8 mouse cellular contexts compared by ENCODE assay signal in the genomic region with DNA sequence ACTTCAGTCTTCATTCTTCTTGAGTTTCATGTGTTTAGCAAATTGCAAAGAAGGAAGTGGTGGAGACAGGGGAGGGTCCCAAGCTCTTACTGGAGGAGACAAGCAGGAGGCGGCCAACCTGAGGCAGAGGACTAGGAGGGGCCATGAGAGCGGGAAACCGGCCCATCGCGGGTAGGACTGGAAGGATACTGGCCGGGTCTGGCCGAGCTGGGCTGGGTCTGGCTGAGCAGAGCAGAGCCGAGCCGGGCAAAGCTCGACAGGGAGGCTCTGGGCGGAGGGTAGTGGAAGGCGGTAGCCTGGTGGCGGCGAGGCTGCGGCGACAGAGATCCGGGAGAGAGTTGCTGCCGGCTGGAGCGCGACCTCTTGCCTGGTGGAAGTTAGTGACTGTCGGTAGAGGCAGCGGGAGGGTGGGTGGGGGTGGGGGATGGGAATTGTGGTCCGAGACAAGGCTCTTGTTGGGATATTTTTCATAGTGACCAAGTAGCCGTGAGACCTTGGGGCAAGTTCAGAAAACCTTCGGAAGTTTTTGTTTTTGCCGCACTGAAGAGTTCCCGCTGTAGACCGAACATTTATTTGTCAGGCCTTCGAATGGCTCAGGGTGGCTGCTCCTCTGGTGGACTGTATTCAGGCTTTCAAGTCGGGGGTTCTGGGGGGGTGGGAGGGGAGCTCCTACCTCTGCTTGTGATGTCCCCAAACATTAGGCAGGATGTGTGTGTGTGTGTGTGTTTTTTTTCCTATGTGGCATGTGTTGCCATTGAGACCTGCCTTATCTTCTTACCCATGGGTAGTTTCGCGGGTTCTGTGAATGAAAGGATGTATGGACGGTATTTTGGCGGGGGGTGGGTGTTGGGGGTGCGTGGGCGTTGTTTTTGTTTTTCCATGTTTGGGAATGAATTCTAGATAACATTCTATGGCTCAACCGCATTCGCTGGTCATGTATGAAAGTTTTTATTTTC. TPM values are rescaled to one million over a fixed set of nuclear protein-coding genes. Genes with fewer than 3 reads are reported as not detected.
A peak's percentile ranks its signal among the peaks of the same experiment; 100 is the strongest.
DNase-seq lines count a peak whose midpoint lies in the region; ATAC-seq and TF ChIP-seq lines count a peak whose summit lies in the region.

Gene Slc43a3 (plus strand): TSS at position 106 of the 956 bp plus-strand sequence.

- H3K9me3 ChIP-seq in hindbrain, embryonic 13.5 days = no peaks in the 10 kb centered on the region

- H3K79me2 ChIP-seq in liver, adult 2 months (ENCODE audit: control insufficient read depth, insufficient read depth, low read length) = no peaks in the 10 kb centered on the region; the same call in 1 of the 2 replicates

- no peak within 1 kb of the TSS for H3K9ac ChIP-seq in hindbrain, embryonic 13.5 days
- H3K9ac ChIP-seq in liver, adult 2 months (ENCODE audit: low read depth, low read length) = peak within 1 kb of the TSS; percentile 80

- no peak for TF ChIP-seq CTCF in bone marrow macrophage, adult 2 months (IDR thresholded peaks at IDR 0.05; ENCODE audit: low read depth, low read length)
- no peak for TF ChIP-seq CTCF in liver, adult 2 months (IDR thresholded peaks at IDR 0.05; ENCODE audit: low read depth, low read length)
- TF ChIP-seq CTCF in testis, adult 2 months (IDR thresholded peaks at IDR 0.05; ENCODE audit: control insufficient read depth, insufficient read depth, insufficient replicate concordance, low read depth, low read length) = no peak

- TF ChIP-seq POLR2A in bone marrow macrophage, adult 2 months (IDR thresholded peaks at IDR 0.05; ENCODE audit: borderline replicate concordance, low read depth, low read length) = no peak
- peak; percentile 75 for TF ChIP-seq POLR2A in liver, adult 2 months (IDR thresholded peaks at IDR 0.05; ENCODE audit: extremely low read depth, insufficient read depth, low read length)
- TF ChIP-seq POLR2A in testis, adult 2 months (IDR thresholded peaks at IDR 0.05; ENCODE audit: control insufficient read depth, low read depth, low read length) = 0 out of 2 replicates have a peak, but pooled peaks have one; percentile 34

- peak within 1 kb of the TSS; percentile 64 for H3K4me3 ChIP-seq in bone marrow macrophage, adult 2 months (ENCODE audit: insufficient read depth, low read length)
- H3K4me3 ChIP-seq in hindbrain, embryonic 13.5 days = peak within 1 kb of the TSS; percentile 32
- peak within 1 kb of the TSS; percentile 92 for H3K4me3 ChIP-seq in liver, adult 2 months (ENCODE audit: insufficient read depth, low read depth, low read length)
- peak within 1 kb of the TSS; percentile 73 for H3K4me3 ChIP-seq in testis, adult 2 months (ENCODE audit: control insufficient read depth, low read depth, low read length)

- H3K4me2 ChIP-seq in hindbrain, embryonic 13.5 days = peak within 1 kb of the TSS; percentile 52

- WGBS in hindbrain, embryonic 13.5 days = 23% methylated on average over 38 of the region's 38 CpGs
- 19% methylated on average over 38 of the region's 38 CpGs for WGBS in liver, adult 2 months

- no peaks in the 10 kb centered on the region for H3K36me3 ChIP-seq in hindbrain, embryonic 13.5 days
- H3K36me3 ChIP-seq in liver, adult 2 months (ENCODE audit: control insufficient read depth, insufficient read depth, low read length) = no peaks in the 10 kb centered on the region
- no peaks in the 10 kb centered on the region for H3K36me3 ChIP-seq in testis, adult 2 months (ENCODE audit: control insufficient read depth, insufficient read depth, low read length)

- H3K27me3 ChIP-seq in hindbrain, embryonic 13.5 days = no peaks in the 10 kb centered on the region
- no peaks in the 10 kb centered on the region for H3K27me3 ChIP-seq in liver, adult 2 months (ENCODE audit: control insufficient read depth, insufficient read depth, low read length)
- H3K27me3 ChIP-seq in testis, adult 2 months (ENCODE audit: control insufficient read depth, insufficient read depth, low read length) = no peaks in the 10 kb centered on the region

- peaks cover 22% of the 10 kb centered on the region for H3K4me1 ChIP-seq in bone marrow macrophage, adult 2 months (ENCODE audit: control insufficient read depth, insufficient read depth, low read length)
- peaks cover 3% of the 10 kb centered on the region; the same call in 1 of the 2 replicates for H3K4me1 ChIP-seq in hindbrain, embryonic 13.5 days (replicated peaks)
- peaks cover 9% of the 10 kb centered on the region for H3K4me1 ChIP-seq in liver, adult 2 months (ENCODE audit: control insufficient read depth, insufficient read depth, low read length)
- H3K4me1 ChIP-seq in testis, adult 2 months (ENCODE audit: control insufficient read depth, insufficient read depth, low read length) = peaks cover 15% of the 10 kb centered on the region

- ATAC-seq in hindbrain, embryonic 13.5 days (ENCODE audit: low FRiP score) = peak; percentile 85

- 0 out of 2 replicates have a peak within 1 kb of the TSS, but pooled peaks have one; percentile 40 for H3K27ac ChIP-seq in bone marrow macrophage, adult 2 months (ENCODE audit: insufficient read depth, low read depth, low read length)
- H3K27ac ChIP-seq in hindbrain, embryonic 13.5 days = no peak within 1 kb of the TSS
- H3K27ac ChIP-seq in liver, adult 2 months (replicated peaks; ENCODE audit: insufficient read depth, low read depth, low read length) = peak within 1 kb of the TSS; percentile 80
- H3K27ac ChIP-seq in testis, adult 2 months (ENCODE audit: control insufficient read depth, insufficient read depth, low read depth, low read length) = no peak within 1 kb of the TSS

- DNase-seq in MEL-GATA-1-ER (ENCODE audit: extremely low read depth, low read depth) = peak; percentile 95
- DNase-seq in forelimb bud, embryonic 11.5 days (ENCODE audit: low read depth, low spot score) = peak; percentile 72
- DNase-seq in liver, adult 2 months (ENCODE audit: extremely low read depth, low read depth, low spot score) = peak; percentile 42
- DNase-seq in monocyte, adult 2 months (ENCODE audit: low read depth in 1 of 2, low spot score in 2 of 2) = peak; percentile 26 to 55
- no peak for DNase-seq in left cerebral cortex, adult 9 months (ENCODE audit: low spot score in 2 of 2)

RNA-seq across cellular contexts. Expression of gene Slc43a3, which starts in this region (rescaled TPM):
- polyA plus RNA-seq in bone marrow macrophage, adult 2 months (2012; ENCODE audit: insufficient read depth, insufficient read length, missing spikeins) = 14.9 and 15.3 TPM in 2 replicates
- polyA plus RNA-seq in hindbrain, embryonic 13.5 days (2015; fragmentation: Nextera tagmentation; extraction: Ambion mirVana) = 6.1 and 7.0 TPM in 2 replicates
- total RNA-seq in liver, adult 2 months (2014; rRNA removed) = 25.7 and 26.6 TPM in 2 replicates
- 23.2 and 30.6 TPM in 2 replicates for polyA plus RNA-seq in liver, adult 2 months (2012; rRNA removed)
- polyA plus RNA-seq in testis, adult 2 months (2012; rRNA removed) = 4.6 and 4.8 TPM in 2 replicates

Comparison
In these comparisons a context has a peak if more than half of its experiments do, and no peak if none do; other contexts are left out.
1. DNase-seq: peak in MEL-GATA-1-ER (single experiment), forelimb bud, embryonic 11.5 days (single experiment), liver, adult 2 months (single experiment) and monocyte, adult 2 months (2 of 2); none in left cerebral cortex, adult 9 months (0 of 2).
2. H3K27ac ChIP-seq: peak in bone marrow macrophage, adult 2 months (single experiment) and liver, adult 2 months (single experiment); none in hindbrain, embryonic 13.5 days (single experiment) and testis, adult 2 months (single experiment).
3. H3K4me3 ChIP-seq: peak in every context shown above with its lines; median percentile 92 in liver, adult 2 months; 73 in testis, adult 2 months; 64 in bone marrow macrophage, adult 2 months; 32 in hindbrain, embryonic 13.5 days.